Mouse (Mus musculus) lung, adult 2 months (tissue): Measurements from ENCODE around the gene Nrf1. TPM values are rescaled to one million over a fixed set of nuclear protein-coding genes. Genes with fewer than 3 reads are reported as not detected.

Experiments
- DNase-seq: peaks from one replicate; pipeline ENCODE4 v3.0.0; 2022
- H3K4me1 ChIP-seq: fragments of 200-500 bp; 2 replicates; pipeline ENCODE4 v1.6.1; 2011; ENCODE audit warnings: low read length; ENCODE audit not compliant: control insufficient read depth, insufficient read depth
- H3K4me3 ChIP-seq: fragments of 200-500 bp; replicated peaks from 2 replicates; pipeline ENCODE3; 2011; ENCODE audit warnings: low read depth, mild to moderate bottlenecking, control low read depth, low read length; ENCODE audit errors: extremely low read depth
- CTCF ChIP-seq: fragments of 200-500 bp; IDR thresholded peaks from 2 replicates; pipeline ENCODE4 v1.5.1; 2011; ENCODE audit warnings: mild to moderate bottlenecking, low read length, control low read depth; ENCODE audit not compliant: insufficient read depth
- POLR2A ChIP-seq: fragments of 200-500 bp; IDR thresholded peaks from 2 replicates; pipeline ENCODE4 v1.6.1; 2011; ENCODE audit warnings: low read depth, mild to moderate bottlenecking, control low read depth, low read length, borderline replicate concordance; ENCODE audit errors: extremely low read depth
- WGBS: fragments of 180-500 bp; shearing (Covaris S2); methylation state at CpG from one replicate; pipeline ENCODE4 v1.1.7; 2018; 5-methylcytosine and 5-hydroxymethylcytosine counted together
- polyA plus RNA-seq: library from polyadenylated mRNA; depleted of rRNA; stranded (reverse); fragments of >200 nt; gene quantifications from 2 replicates; pipeline ENCODE4 v1.2.3, GENCODE M21; 2012

Nrf1 gene
- polyA plus RNA-seq, 1 experiment: 31.9 TPM

DNA sequence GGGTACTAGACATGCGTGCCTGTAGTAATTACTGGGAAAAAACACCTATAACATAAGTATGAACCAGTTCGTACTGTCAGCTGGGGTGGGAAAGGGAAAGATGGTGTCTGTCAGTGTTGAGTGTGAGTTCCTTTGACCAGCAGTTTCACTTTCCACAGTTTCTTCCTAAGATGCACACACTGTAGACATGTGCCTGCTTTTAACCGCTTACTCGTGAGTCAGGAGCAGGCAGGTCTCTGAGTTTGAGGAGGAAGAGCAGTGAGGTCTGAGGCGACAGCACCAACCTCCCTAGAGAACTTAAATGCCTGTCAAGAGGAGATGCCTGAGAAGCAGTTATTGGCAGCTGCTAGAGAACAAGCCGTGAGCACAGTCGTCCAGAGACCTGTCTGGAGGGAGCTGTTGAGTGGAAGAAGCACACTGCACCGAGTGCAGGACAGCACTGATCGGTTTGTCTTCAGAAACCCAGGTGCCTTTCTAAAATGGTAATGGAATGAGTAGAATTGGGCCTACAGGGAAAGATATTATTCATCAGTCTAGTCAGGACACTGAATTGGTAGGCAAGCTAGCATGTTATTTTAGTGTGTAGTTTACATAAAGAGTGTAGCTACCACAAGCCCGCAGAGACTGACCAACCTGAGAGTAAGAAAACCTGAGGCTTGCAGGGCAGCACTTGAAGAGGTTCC is 62.2 kb downstream of the Nrf1 start:
- no peak overlapping the region for H3K4me3 ChIP-seq
- WGBS: 91% methylated on average over 10 of the region's 10 CpGs
- TF ChIP-seq POLR2A: no peak
- no peak for TF ChIP-seq CTCF
- DNase-seq: no peak
- no peaks in the 10 kb centered on the region for H3K4me1 ChIP-seq

DNA sequence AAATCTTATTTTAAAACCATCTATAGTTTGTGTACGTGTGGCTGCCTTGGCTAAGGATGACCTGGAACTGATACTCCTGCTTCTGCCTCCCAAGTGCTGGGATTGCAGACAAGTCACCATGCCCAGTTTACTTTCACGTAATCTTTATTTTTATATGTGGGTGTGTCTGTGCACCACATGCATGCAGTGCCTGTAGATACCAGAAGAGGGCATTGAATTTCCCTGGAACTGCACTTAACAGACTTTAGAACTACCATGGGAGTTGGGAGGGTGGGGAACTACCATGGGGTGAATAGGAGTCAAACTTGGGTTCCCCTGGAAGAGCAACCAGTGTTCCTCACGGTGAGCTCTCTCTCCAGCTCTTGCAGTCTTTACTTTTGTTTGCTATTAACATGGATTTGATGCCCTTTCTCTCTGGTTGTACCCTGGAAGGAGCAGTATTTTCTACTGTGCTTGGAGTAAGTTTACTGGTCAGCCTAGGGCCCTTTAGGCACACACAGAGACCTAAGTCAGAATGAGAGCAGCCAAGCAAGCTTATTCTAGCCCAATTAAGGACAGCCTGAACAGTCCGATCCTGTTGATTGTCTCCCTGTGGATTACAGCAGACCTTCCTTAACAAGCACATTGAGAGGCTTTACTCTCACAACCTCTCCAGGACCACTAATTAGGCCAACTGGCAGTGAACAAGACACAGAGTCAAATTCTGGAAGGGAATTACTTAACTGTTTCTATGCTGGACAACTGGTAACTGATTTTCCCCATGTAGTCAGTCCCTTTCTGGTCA is 64.8 kb downstream of the Nrf1 start:
- DNase-seq: no peak
- Histone ChIP-seq H3K4me3 (no peak overlapping the region), H3K4me1 (no peaks in the 10 kb centered on the region)
- TF ChIP-seq CTCF: no peak
- TF ChIP-seq POLR2A: no peak
- 98% methylated on average over 4 of the region's 4 CpGs for WGBS

DNA sequence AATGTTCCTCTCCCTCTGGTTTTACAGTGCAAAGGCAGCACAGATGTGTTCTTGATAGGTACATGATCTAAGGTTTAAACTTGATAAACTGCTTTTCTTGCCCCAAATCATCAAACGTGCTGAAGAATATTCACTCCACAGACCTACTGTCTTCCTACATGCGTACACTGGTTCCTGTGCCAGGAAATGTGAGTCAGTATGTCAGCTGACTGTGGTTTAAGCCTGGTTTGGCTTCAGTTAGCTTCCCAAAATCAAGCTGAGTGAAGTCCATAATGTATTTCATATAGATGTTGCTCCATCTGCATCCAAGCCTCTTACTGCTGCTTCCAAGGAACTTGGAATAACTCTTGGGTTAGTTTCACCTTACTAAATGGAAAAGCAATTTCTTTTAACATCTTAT is 66.3 kb downstream of the Nrf1 start:
- no peak for DNase-seq
- WGBS: 58% methylated on average over 2 of the region's 2 CpGs

DNA sequence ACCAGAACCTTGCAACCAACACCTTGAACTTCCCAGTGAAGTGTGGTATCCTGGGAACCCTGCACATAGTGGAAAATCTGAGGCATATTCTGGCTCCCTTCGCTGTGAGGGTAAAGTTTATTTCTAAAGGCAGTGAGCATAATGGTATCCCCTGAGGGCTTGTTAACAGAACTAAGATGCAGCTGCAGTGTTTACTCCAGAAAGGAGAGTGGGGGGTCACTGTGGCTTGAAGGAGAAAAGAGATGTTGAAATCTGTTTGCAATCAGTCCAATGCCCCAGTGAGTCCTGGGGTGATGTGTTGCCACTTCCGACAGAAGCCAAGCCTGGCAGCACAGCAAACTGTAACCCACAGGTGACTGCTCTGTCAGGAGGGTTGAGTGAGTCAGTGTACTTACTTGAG is 73.4 kb downstream of the Nrf1 start:
- DNase-seq: no peak
- 85% methylated on average over 2 of the region's 2 CpGs for WGBS
- Histone ChIP-seq H3K4me1 (no peaks in the 10 kb centered on the region), H3K4me3 (no peak overlapping the region)
- TF ChIP-seq POLR2A: no peak
- TF ChIP-seq CTCF: no peak

More for the DNA sequence above, 66.3 kb downstream of the Nrf1 start:
- Histone ChIP-seq H3K4me3 (no peak overlapping the region), H3K4me1 (no peaks in the 10 kb centered on the region)
- TF ChIP-seq POLR2A (no peak), CTCF (no peak)

DNA sequence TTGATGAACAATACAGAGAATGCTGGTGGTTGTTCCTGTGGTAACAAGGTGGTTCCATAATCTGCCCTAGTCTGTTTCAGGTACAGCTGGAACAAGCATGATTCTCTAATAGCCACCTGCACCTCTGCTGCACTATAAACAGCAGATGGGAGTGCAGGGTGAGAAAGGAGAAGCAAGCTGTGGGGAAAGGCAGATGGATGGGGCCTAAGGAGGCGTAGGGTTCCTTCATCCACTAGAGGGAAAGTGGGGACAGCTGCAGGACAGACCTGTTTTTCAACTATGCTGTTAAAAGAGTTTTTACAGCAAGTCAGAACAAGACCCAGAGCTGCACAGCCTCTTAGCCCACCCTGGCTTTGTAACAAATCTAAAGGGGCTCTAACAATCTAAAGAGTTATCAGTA is 73.8 kb downstream of the Nrf1 start:
- DNase-seq: no peak
- Histone ChIP-seq H3K4me1 (no peaks in the 10 kb centered on the region), H3K4me3 (no peak overlapping the region)
- TF ChIP-seq CTCF: no peak
- TF ChIP-seq POLR2A: no peak
- 83% methylated on average over 1 of the region's 1 CpGs for WGBS

DNA sequence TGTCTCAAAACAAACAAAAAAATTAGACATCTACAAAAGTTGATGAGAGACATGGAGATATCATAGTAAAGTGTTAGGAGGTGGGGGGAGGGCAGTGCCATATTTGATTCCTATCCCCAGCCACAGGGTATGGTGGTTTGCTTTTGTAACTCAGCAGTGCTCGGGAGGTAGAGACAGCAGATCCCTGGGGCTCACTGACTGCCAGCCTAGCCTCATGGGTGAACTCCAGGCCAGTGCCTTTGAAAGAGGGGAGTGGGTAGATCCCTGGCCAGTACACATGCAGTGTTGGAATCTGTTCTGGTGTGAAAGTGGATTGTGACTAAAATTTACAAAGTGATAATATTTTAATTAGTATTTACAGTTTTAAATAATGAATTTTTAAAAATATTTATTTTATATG is 75.6 kb downstream of the Nrf1 start:
- Histone ChIP-seq H3K4me3 (no peak overlapping the region), H3K4me1 (no peaks in the 10 kb centered on the region)
- TF ChIP-seq CTCF (no peak), POLR2A (no peak)
- no peak for DNase-seq
- WGBS: 68% methylated on average over 1 of the region's 1 CpGs

DNA sequence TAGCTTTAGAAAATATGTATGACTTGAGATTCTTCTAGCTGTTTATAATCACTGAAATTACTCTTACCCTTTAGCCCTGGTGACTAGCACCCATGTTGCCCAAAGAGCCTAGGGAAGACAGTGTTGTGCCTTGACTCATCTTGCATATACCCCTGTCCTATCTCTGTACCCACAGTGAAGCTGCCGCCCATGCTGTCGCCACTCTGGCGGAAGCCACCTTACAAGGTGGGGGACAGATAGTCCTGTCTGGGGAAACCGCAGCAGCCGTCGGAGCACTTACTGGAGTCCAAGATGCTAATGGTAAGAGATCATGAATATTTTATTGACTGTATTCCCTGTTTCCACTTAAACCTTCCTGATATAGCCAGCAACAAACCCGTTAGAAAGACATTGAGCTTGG is 78.3 kb downstream of the Nrf1 start:
- 95% methylated on average over 7 of the region's 7 CpGs for WGBS
- no peaks in the 10 kb centered on the region for H3K4me1 ChIP-seq

DNA sequence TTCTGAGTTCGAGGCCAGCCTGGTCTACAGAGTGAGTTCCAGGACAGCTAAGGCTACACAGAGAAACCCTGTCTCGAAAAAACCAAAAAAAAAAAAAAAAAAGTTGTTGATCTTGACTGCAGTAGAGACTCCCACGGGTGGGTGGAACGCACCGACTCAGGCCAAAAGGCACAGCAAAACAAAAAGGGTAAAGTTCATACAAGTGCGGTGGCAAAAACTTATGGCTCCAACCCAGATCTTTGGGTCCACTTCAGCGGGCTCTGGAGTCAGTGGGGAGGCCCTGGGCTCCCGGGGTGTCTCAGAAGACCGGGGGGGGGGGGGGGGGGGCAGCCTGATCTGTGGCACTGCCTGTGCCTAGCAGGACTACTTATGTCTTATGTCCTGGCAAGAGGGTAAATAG is 79.0 kb downstream of the Nrf1 start:
- no peak overlapping the region for H3K4me3 ChIP-seq
- TF ChIP-seq POLR2A (no peak), CTCF (no peak)
- no peaks in the 10 kb centered on the region for H3K4me1 ChIP-seq
- DNase-seq: no peak
- WGBS: 87% methylated on average over 9 of the region's 9 CpGs

More for the DNA sequence above, 78.3 kb downstream of the Nrf1 start:
- no peak for DNase-seq
- TF ChIP-seq POLR2A: no peak
- TF ChIP-seq CTCF: no peak
- no peak overlapping the region for H3K4me3 ChIP-seq

DNA sequence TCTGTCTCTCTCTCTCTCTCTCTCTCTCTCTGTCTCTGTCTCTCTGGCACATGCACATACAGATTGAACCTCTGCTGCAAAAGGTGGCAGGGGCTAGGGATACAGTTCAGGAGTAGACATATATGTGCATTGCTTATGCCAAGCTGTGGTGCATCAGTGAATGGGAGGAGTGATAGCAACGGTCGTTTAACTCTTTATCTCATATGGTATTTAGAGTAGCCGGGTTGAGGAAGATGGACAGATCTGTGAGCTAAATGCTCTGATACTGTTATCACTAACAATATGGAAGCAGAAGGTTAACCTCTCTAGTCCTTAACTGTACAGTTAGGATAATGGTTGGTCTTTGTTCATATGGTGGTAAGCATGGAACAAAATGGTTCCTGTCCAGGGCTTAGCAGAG is 84.6 kb downstream of the Nrf1 start:
- no peak for DNase-seq
- WGBS: 83% methylated on average over 3 of the region's 3 CpGs
- no peak for TF ChIP-seq CTCF
- TF ChIP-seq POLR2A: no peak
- H3K4me1 ChIP-seq: no peaks in the 10 kb centered on the region
- no peak overlapping the region for H3K4me3 ChIP-seq

DNA sequence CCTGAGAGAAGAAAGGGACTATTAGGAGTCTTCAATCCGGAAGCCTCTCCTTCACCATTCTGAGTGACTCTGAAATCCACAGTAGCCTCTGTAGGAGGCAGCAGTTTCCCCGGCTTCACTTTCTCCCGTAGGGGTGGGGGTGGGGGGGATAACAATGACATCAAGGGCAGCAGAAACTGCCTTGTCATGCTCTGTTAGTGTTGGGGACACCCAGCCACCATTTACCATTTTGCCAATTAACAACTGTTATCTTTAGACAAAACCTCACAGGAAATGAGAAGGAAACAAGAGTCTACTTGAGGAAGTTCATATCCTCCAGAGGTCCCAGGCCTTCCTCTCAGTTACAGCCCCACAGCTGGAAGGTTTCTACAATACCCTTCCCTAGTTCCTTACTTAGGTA is 87.8 kb downstream of the Nrf1 start:
- TF ChIP-seq POLR2A (no peak), CTCF (no peak)
- Histone ChIP-seq H3K4me3 (no peak overlapping the region), H3K4me1 (no peaks in the 10 kb centered on the region)
- 46% methylated on average over 3 of the region's 3 CpGs for WGBS
- DNase-seq: no peak
